Mouse (Mus musculus): ENCODE data around the gene Gm7544.
"Not testable (repeated sequence)": the region's sequence is repeated elsewhere in the genome, so short reads cannot be mapped to it uniquely, and the experiment has no call there.

Gene Gm7544

DNA sequence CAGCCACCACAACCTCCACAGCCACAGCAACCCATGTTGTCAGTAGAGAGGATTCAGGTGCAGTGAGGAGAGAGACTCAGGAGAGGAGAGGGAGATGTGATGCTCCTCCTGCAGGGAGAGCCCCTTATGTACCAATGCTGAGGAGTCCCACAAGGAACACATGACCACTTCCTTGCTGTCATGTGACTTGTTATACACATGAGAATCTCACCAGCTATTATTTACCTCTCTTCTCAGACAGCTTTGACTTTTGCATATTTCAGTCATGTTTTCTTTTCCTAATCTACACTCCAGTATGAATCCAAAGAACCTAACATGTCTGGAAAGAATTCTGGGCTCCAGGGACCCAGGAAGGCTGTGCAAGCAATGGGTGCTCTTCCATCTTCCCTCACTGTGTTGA, at the start of gene Gm7544:
Gm7544 (minus strand) TSS at position 101 of the 400 bp plus-strand sequence.
- DNase-seq (ENCODE audit: extremely low read depth, insufficient read length, low spot score): not testable (repeated sequence)

DNA sequence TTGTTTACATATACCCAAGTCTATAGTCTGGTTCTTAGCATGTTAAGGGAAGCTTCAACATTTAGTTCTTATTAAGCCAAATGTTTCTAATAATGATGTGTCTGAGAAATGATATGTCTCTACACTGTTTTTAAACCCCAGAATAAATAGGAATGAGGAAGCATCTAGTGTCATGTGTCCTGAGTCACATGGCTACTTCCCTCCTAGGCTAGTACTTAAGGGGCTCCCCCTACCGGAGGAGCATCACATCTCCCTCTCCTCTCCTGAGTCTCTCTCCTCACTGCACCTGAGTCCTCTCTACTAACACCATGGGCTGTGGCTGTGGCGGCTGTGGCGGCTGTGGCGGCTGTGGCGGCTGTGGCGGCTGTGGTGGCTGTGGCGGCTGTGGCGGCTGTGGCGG, 44.5 kb upstream of the Gm7544 start, which contains the start of gene Gm47959:
Gm47959 (plus strand) TSS at position 243 of the 400 bp plus-strand sequence.
- not testable (repeated sequence) for DNase-seq (ENCODE audit: extremely low read depth, insufficient read length, low spot score)

DNA sequence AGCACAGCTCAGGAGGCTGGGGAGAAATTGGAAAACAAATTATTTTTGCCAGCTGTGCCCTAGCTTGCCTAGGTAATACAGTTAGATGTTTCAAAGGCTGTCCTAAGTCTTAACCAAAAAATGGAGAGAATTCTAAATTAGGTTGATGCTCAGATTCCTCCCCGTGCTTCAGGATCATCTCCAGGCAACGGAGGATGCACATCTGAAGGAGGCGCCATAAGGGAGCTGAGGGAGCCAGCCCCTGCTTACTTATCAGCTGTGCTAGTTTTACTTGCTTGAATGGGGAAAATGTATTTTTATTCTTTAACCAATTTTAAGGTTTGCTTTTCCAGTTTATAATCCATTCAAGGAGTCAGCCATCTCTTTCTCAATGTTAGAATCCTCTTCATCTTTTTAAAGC, 38.1 kb upstream of the Gm7544 start:
- no peak for DNase-seq (ENCODE audit: extremely low read depth, insufficient read length, low spot score)

DNA sequence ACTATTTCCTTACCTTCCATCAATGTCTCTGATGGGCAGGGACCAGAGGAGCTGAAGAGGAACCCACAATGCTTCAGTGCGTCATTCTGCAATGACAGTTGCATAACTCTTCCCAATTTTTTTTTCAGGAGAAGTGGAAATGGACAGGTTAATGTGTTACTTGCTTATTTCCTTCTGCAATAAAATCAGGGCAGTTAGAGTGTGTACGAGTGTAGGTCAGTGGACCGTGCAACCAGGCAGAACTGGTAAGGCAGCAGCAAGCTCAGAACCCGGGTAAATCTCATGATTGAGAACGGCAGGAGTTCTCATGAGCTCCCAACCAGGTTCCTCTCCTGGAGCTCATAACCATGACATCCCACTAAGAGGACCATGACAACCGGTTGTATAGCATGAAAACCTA, 36.3 kb upstream of the Gm7544 start:
- no peak for DNase-seq (ENCODE audit: extremely low read depth, insufficient read length, low spot score)

DNA sequence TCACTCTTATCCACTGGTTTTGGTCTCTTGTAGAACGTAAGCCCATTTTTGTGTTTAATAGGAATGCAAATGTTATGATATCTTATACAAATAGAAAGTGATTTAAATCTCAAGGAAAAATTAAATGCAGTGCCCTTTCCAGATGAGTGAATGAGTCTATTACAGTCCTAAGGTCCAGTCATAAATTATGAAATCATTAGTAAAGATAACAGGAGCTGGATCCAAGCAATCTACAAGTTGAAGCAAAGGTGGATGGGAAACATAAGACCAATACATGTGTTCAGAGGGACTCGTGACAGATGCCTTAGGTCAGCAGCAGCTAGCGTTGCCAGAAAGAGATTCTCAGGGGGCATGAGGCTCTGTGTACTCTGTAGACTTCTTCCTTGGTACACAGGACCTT, 35.8 kb upstream of the Gm7544 start:
- no peak for DNase-seq (ENCODE audit: extremely low read depth, insufficient read length, low spot score)

DNA sequence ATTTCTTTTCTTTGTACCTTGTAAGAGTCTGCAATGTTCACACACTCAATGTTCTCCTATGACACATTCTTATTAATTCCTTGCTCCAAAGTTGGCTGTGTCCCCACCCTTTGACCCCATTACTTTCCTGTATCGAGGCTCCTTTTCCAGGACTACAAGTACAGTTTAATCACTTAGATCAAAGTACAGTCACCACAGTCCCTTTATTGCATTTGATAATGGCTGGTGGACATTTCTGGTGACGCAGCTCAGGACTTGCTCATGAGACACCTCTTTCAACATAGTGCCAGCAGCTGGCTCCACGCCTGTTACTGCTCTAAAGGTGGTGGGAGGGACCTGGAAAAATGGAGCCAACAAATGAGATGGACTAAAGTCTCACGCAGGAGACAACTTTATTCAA, 35.2 kb upstream of the Gm7544 start:
- no peak for DNase-seq (ENCODE audit: extremely low read depth, insufficient read length, low spot score)

DNA sequence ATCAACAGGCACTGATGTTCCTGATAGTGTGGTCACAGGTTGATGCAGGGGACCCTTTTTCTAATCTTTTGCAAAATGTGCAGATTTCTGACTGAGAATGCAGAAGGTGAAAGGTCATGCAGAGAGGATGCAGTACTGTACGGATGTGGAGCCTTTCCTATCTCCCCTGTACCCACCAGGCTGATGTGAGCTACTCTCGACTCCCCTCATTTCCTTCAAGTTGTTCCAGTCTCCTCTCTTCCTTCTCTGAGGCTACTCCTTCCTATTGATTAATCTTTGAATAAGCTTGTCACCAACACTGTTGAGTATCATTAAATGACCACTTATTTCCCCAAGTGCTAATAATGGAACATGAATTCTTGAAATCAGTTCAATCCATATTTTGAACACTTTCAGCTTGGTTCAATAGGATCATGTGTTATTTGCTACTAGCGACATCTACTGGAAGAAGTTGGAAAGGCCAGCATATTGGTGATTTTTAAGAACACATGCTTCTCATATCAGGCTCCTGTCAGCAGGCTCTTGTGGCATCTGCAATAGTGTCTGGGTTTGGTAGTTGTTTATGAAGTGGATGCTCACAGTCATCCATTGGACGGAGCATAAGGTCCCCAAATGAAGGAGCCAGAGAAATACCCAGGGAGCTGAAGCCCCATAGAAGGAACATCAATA, 31.9 kb upstream of the Gm7544 start:
- peak; percentile 17 for DNase-seq (ENCODE audit: extremely low read depth, insufficient read length, low spot score)

DNA sequence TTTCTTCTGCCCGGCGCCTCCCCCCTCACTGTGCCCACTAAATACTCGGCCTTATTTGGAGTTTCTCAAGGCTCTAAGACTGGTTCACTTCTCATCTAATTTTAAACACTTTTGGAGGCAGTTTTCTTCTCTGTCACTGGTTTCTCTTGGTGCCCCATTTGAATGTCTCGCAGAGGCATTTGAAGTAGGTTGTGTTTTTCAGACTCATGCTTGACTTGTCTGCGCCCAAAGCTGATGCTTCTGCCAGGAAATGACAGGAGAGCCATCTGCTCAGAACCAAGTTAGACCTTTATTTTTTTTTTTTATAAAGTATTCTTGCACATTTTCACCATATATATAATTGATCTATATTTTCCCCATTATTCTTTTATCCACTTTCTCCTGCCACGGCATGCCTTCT, 30.9 kb upstream of the Gm7544 start:
- no peak for DNase-seq (ENCODE audit: extremely low read depth, insufficient read length, low spot score)

DNA sequence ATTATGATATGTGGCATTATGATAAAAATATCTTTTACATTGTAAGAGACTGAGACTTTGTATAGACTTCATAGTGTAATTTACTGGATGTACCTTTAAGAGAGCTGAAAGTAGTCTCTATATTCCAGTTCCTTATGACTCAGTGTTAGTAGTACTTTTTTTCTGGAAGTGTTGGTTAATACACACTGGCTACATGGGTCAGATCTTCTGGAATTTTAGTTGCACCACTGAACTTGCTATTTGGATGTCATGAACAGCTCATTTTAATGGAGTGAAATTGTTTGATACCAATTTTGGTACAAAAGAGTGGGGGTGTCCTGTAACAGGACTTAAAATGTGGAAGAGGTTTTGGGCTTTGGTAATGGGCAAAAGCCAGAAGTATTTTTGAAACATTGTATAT, 22.0 kb upstream of the Gm7544 start:
- DNase-seq (ENCODE audit: extremely low read depth, insufficient read length, low spot score): no peak

DNA sequence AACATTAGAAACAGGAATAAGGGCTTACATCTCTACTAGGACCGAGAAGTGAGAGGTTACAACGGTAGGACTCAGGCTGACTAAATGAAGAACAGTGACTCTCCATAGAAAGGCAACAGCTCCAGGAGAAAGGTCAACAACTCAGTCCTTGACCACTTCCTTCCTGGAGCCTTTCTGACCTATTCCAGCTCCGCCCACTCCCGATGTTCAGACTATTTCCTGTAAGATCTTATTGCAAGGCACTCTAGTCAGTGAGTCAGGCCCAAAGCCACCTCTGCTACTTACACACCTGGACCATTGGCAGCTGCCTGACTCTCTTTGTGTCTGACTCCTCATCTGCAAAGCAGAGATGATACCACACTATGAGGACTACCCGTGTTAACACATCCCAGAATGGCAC, 19.9 kb upstream of the Gm7544 start:
- DNase-seq (ENCODE audit: extremely low read depth, insufficient read length, low spot score): peak; percentile 12

DNA sequence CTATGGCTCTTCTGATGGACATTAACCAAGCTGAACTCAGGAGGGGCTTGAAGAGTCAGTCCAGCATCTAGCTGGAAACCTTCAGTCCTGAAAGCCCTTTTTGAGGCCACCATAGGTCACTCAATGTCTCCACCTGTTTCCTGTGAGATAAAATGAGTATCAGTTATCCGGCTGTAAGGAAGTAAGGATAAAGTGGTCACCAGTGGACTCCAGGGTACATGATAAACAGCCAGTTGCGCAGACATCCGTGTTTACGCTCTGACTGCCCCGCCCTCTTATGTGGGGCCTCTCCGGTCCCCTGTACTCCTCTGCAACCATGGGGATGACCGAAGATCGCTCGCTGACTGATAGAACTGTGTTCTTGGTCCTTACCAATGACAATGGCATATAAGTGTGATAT, 18.5 kb upstream of the Gm7544 start:
- DNase-seq (ENCODE audit: extremely low read depth, insufficient read length, low spot score): no peak

DNA sequence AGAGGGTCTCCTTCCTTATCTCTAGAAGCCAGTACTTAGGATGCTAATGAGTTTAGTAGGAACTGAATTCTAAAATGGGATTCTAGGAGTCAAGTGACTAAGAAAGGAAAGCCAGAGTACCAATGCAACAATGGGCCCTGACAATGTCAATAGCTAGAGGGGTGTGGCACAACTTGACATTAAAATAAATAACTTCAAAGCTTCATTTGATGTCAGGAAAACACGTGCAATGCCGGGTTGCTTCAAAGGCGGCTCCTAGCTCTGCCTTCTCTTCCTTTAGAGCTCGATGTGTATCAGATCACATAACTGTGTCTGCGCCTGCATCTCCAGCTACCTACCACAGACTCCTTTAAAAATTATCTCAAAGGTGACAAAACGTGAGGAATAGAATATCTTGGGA, 18.1 kb upstream of the Gm7544 start:
- DNase-seq (ENCODE audit: extremely low read depth, insufficient read length, low spot score): no peak

DNA sequence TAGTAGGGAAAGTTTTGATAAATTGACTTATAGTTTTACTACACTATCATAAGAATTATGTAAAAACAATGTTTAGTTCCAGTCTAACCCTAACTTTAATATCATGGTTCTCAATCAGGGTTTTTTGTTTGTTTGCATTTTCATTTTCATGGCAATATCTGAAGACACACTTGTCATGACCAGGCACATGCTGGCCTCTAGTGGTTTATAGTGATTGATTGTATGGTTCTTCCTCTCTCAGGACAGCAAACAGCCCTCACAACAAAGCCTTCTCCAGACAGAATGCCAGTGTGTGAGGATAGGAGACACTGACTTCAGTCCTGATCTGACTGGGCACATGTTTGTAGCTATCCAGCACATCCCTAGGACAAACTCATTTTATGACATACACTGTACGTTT, 17.4 kb upstream of the Gm7544 start:
- DNase-seq (ENCODE audit: extremely low read depth, insufficient read length, low spot score): no peak

DNA sequence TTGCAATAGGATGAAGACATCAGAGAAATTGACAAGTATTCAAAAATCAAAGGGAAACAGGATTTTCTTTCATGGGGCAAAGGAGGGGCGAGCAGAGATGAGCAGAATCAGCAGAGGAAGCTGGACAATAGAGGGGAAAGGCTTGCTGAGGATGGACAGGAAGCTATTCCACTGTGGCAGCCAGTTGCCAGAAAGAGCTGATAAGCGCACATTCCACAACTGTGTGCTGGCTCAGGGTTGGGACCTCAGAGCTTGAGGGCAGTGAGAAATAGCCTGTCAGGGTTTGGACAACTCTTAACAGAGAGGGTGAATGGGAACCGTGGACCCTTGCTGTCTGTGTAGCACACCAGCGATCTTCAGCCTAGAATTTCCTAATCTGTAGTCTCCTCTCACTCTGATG, 16.2 kb upstream of the Gm7544 start:
- DNase-seq (ENCODE audit: extremely low read depth, insufficient read length, low spot score): peak; percentile 11

DNA sequence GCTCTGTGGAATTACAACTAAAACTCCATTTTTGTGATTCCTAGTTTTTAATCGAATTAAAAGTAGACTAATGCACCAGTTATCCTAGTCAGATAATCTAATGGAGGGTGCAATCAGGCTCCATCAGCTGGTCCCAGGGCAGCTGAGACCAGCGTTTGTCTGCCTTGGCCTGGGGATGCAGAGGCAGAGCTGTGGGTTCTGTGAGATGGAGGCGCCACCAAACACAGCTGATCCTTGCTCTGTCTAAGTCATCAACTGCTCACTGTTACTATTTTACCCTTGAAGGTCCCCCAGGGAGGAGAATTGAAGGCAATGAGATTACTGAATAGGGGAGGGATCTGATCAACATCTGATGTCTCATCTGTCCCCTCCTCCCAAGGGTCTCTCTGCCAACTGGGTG, 10.6 kb upstream of the Gm7544 start:
- no peak for DNase-seq (ENCODE audit: extremely low read depth, insufficient read length, low spot score)

DNA sequence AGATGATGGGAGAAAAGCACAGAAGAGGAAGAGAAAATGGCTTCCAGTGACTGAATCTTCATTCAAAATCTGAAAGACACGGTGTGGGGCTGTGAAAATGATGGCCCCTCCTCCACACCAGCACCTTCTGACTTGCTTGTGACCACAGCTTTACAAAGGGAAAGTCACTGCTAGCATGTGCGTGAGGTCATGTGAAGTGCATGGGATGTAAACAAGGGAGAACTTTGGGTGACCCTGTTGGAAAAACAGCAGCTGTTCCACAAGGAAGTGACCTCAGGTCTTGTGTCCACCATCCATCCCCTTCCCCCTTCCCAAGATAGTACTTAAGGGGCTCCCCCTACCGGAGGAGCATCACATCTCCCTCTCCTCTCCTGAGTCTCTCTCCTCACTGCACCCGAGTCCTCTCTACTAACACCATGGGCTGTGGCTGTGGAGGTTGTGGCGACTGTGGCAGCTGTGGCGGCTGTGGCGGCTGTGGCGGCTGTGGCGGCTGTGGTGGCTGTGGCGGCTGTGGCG, 4.1 kb upstream of the Gm7544 start, which contains the start of gene Gm47955:
Gm47955 (plus strand) TSS at position 417 of the 516 bp plus-strand sequence.
- no peak for DNase-seq (ENCODE audit: extremely low read depth, insufficient read length, low spot score)

DNA sequence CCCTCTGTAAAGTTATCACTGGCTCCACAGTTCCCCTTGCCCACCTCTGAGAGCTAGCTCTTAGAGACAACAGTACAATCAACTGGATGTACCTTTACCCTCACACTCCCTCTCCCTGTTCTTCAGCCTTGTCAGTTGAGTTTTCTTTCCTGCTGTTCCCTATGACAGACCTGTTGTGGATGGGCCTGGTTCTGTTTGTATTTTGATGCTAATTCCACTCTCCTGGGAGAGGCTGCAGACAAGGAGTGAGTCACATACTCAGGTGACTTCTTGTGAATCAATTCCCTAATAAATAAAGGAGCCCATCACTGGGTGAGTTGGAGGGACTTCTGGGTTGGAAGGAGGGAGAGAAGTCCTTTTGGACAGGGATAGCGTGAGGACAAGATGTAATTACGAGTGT, 7.2 kb downstream of the Gm7544 start:
- DNase-seq (ENCODE audit: extremely low read depth, insufficient read length, low spot score): no peak

DNA sequence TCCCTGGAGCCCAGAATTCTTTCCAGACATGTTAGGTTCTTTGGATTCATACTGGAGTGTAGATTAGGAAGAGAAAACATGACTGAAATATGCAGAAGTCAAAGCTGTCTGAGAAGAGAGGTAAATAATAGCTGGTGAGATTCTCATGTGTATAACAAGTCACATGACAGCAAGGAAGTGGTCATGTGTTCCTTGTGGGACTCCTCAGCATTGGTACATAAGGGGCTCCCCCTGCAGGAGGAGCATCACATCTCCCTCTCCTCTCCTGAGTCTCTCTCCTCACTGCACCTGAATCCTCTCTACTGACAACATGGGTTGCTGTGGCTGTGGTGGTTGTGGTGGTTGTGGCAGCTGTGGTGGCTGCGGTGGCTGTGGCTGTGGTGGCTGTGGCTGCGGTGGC, 9.8 kb downstream of the Gm7544 start:
- DNase-seq (ENCODE audit: extremely low read depth, insufficient read length, low spot score): not testable (repeated sequence)

DNA sequence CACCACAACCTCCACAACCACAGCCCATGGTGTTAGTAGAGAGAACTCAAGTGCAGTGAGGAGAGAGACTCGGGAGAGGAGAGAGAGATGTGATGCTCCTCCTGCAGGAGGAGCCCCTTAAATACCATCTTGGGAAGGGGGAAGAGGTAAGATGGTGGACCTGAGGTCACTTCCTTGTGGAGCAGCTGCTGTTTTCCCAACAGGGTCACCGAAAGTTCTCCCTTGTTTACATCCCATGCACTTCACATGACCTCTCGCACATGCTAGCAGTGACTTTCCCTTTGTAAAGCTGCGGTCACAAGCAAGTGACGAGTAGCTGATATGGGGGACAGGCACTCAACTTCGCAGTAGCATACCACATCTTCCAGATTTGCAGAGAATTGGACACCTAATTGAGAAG, 12.5 kb downstream of the Gm7544 start, which contains the start of gene A030003K21Rik:
A030003K21Rik (minus strand) TSS at position 94 of the 400 bp plus-strand sequence.
- DNase-seq (ENCODE audit: extremely low read depth, insufficient read length, low spot score): not testable (repeated sequence)

DNA sequence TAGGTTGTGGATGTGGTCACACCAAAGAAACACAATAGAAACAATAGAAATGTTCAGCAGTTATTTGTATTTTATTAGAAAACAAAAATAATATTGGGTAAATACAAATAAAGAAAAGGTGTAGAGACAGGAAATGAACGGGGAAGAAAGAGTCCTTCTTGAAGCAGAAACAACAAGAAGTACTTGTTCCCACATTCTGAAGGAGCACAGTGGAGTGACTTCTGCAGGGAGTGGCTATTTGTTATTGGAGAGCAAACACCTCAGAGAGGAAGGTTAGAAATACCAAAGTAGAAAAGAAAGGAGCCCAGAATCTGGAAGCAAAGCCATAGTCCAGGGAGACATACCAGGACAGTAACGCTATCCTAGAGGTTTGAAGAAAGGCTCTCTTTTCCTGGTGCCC, 13.3 kb downstream of the Gm7544 start:
- DNase-seq (ENCODE audit: extremely low read depth, insufficient read length, low spot score): not testable (repeated sequence)

DNA sequence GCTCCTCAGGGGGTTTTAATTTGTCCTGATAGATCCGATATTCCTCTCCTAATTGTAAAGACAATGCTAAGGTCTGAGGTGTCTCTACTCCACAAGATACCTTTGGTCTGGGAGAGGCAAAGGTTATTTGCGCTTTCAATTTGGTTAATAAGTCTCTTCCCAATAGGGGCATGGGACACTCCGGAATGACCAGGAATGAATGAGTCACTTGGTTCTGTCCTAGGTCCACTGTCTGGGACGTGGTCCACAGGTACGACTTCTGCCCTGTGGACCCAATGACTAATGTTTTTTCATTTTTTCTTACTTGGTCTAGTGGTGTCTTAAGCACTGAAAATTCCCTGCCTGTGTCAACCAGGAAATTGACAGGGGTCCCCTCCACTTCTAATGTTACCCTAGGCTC, 17.1 kb downstream of the Gm7544 start:
- DNase-seq (ENCODE audit: extremely low read depth, insufficient read length, low spot score): no peak

DNA sequence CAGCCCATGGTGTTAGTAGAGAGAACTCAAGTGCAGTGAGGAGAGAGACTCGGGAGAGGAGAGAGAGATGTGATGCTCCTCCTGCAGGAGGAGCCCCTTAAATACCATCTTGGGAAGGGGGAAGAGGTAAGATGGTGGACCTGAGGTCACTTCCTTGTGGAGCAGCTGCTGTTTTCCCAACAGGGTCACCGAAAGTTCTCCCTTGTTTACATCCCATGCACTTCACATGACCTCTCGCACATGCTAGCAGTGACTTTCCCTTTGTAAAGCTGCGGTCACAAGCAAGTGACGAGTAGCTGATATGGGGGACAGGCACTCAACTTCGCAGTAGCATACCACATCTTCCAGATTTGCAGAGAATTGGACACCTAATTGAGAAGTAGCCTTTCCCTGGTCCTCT, 24.5 kb downstream of the Gm7544 start, which contains the start of gene Gm6217:
Gm6217 (minus strand) TSS at position 74 of the 400 bp plus-strand sequence.
- DNase-seq (ENCODE audit: extremely low read depth, insufficient read length, low spot score): not testable (repeated sequence)

Measured in 3134 (cell line).